Mouse (Mus musculus): ENCODE measurements around the gene Lrrc1. TPM values are rescaled to one million over a fixed set of nuclear protein-coding genes. Genes with fewer than 3 reads are reported as not detected.

Lrrc1 gene
- polyA plus RNA-seq, 1 experiment = 106 TPM

DNA sequence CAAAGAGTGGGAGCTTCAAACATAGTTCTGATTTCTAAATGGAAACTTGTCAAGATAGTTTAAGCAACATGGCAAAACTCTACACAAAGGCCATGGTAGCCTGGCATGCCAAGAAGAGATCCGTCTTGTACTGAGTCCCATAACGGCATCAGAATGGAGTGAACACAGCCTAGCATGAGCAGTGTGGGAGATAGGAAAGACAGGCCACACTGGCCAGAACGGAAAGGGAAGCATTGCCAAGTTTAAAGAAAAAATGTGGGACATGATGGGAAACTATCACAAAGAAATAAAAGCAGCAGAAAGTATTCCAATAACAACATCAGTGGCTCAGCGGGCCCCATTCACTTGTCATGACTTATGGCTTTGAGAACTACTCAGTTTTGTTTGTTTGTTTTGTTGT is 111.2 kb downstream of the Lrrc1 start:
- no peak overlapping the region for H3K27ac ChIP-seq (ENCODE audit: control insufficient read depth, insufficient read depth, low read depth, low read length)
- TF ChIP-seq POLR2A (IDR thresholded peaks at IDR 0.05; ENCODE audit: control insufficient read depth, low read depth, low read length) (no peak), CTCF (IDR thresholded peaks at IDR 0.05; ENCODE audit: control insufficient read depth, insufficient read depth, insufficient replicate concordance, low read depth, low read length) (no peak)
- H3K36me3 ChIP-seq (ENCODE audit: control insufficient read depth, insufficient read depth, low read length) = peaks cover 1% of the 10 kb centered on the region; the same call in 1 of the 2 replicates

DNA sequence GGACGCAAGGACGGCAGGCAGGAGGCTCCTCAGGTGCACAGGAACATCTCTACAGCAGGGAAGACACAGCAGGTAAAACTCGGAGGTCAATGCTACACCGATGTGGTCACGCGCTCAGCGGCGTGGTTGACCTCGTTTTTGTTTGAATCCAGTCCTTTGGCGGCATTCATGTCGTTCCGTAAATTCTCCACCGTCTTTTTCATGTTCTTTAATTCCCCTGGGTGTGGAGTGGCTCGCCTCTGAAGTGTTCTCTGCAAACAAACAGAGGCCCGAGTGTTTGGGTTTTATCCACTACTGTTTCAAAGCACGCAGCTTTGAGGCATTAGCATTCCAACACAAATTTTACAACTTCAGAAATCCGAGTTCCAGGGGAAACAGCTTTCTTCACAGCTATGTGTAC is 112.6 kb downstream of the Lrrc1 start:
- Histone ChIP-seq H3K36me3 (ENCODE audit: control insufficient read depth, insufficient read depth, low read length) (peaks cover 1% of the 10 kb centered on the region; the same call in 1 of the 2 replicates), H3K4me1 (ENCODE audit: control insufficient read depth, insufficient read depth, low read length) (peaks cover 3% of the 10 kb centered on the region; the same call in 1 of the 2 replicates), H3K4me3 (ENCODE audit: control insufficient read depth, low read depth, low read length) (no peak overlapping the region), H3K27ac (ENCODE audit: control insufficient read depth, insufficient read depth, low read depth, low read length) (no peak overlapping the region), H3K27me3 (ENCODE audit: control insufficient read depth, insufficient read depth, low read length) (no peaks in the 10 kb centered on the region)
- no peak for TF ChIP-seq CTCF (IDR thresholded peaks at IDR 0.05; ENCODE audit: control insufficient read depth, insufficient read depth, insufficient replicate concordance, low read depth, low read length)
- no peak for TF ChIP-seq POLR2A (IDR thresholded peaks at IDR 0.05; ENCODE audit: control insufficient read depth, low read depth, low read length)

More for the DNA sequence above, 111.2 kb downstream of the Lrrc1 start:
- Histone ChIP-seq H3K4me3 (ENCODE audit: control insufficient read depth, low read depth, low read length) (no peak overlapping the region), H3K27me3 (ENCODE audit: control insufficient read depth, insufficient read depth, low read length) (no peaks in the 10 kb centered on the region), H3K4me1 (ENCODE audit: control insufficient read depth, insufficient read depth, low read length) (peaks cover 3% of the 10 kb centered on the region; the same call in 1 of the 2 replicates)

DNA sequence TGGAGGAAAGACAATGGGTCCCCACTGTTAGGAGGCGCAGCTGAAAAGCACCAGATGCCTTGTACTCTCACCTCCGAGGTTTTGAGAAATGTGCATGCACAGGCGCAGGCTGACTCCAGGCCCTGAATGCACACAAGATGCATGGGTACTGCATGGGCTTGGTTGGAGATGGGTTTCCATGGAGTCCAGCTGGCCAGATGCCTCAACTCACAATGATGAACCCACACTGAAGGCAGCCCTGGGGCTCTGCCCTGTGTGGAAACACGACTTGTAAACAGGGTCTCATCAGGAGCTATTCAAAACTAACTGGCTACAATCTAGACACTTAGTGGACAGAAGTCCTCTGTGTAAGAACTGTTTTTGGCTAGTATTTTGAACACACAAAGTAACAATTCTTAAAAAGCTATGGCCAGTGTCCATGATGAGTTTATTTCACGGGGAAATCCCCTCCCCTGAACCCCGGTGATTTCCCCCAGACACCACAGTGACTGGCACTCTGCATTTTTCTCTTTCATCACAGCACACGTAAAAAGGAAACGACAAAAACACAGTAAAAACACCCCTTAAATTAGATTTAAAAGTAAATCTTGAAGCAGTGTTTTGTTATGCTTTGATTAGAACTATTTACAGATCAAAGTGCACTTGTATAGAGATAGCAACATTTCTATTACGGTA is 114.1 kb downstream of the Lrrc1 start:
- no peaks in the 10 kb centered on the region for H3K27me3 ChIP-seq (ENCODE audit: control insufficient read depth, insufficient read depth, low read length)
- peaks cover 1% of the 10 kb centered on the region; the same call in 1 of the 2 replicates for H3K36me3 ChIP-seq (ENCODE audit: control insufficient read depth, insufficient read depth, low read length)
- TF ChIP-seq POLR2A (IDR thresholded peaks at IDR 0.05; ENCODE audit: control insufficient read depth, low read depth, low read length) (no peak), CTCF (IDR thresholded peaks at IDR 0.05; ENCODE audit: control insufficient read depth, insufficient read depth, insufficient replicate concordance, low read depth, low read length) (no peak)
- H3K4me3 ChIP-seq (ENCODE audit: control insufficient read depth, low read depth, low read length) = no peak overlapping the region
- H3K27ac ChIP-seq (ENCODE audit: control insufficient read depth, insufficient read depth, low read depth, low read length) = no peak overlapping the region
- H3K4me1 ChIP-seq (ENCODE audit: control insufficient read depth, insufficient read depth, low read length) = peaks cover 3% of the 10 kb centered on the region; the same call in 1 of the 2 replicates

DNA sequence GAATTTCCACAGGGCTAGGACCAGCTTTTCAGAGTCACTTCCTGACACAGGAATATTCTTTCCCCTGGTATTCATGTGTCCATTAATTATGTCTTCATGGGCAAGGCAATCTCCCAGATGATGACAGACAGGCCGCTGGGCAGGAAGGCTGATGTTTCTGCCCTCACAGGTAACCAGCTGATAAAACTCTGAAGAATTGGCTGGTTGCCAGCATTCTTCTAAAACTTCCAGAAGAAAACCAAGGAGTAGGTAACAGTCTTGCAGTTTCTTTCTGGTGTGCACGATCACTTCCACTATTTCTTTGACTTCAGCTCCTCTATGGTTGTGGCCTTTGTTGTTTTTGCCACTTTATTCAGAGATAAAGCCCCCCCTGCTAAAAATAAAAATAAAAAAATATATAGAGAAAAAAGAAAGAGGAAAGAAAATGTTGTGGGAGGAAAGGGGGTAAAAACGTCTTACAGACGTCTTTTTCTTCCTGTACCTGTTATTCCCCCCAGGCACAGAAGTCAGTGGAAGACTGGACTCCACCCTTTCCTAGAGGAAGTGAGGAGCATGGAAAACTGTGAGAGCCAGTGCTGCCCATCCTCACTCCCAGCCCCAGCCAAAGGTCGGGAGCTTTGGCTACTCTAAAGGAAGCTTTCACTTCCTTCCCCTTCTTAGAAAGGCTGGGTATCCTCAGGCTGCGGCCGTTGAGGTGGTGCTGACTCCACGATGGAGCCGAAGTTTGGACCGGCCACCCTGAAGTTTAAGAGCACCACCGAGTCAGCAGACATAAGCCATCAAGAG is 115.2 kb downstream of the Lrrc1 start:
- peaks cover 3% of the 10 kb centered on the region; the same call in 1 of the 2 replicates for H3K4me1 ChIP-seq (ENCODE audit: control insufficient read depth, insufficient read depth, low read length)
- H3K4me3 ChIP-seq (ENCODE audit: control insufficient read depth, low read depth, low read length) = no peak overlapping the region
- peaks cover 1% of the 10 kb centered on the region; the same call in 1 of the 2 replicates for H3K36me3 ChIP-seq (ENCODE audit: control insufficient read depth, insufficient read depth, low read length)
- TF ChIP-seq CTCF (IDR thresholded peaks at IDR 0.05; ENCODE audit: control insufficient read depth, insufficient read depth, insufficient replicate concordance, low read depth, low read length) (no peak), POLR2A (IDR thresholded peaks at IDR 0.05; ENCODE audit: control insufficient read depth, low read depth, low read length) (no peak)
- no peaks in the 10 kb centered on the region for H3K27me3 ChIP-seq (ENCODE audit: control insufficient read depth, insufficient read depth, low read length)
- no peak overlapping the region for H3K27ac ChIP-seq (ENCODE audit: control insufficient read depth, insufficient read depth, low read depth, low read length)

DNA sequence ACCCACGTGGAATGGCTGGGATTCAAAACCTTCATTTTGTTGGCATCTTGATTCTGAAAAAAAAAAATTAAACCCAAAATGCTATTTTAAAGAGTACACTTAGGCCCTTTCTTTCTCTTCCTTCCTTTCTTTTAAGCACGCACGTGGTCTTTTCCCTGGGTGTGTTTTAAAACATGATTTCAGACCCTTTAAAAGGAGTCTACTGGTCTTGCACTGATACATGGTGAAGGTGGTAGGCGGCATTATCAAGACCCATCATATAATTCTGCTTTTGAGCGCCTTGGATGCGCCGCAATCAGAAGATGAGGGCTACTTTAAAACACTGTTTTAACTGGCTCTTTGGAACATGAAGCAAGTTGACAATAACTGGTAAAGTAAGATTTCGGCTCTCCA is 115.9 kb downstream of the Lrrc1 start:
- Histone ChIP-seq H3K27ac (ENCODE audit: control insufficient read depth, insufficient read depth, low read depth, low read length) (no peak overlapping the region), H3K27me3 (ENCODE audit: control insufficient read depth, insufficient read depth, low read length) (no peaks in the 10 kb centered on the region), H3K4me3 (ENCODE audit: control insufficient read depth, low read depth, low read length) (no peak overlapping the region), H3K36me3 (ENCODE audit: control insufficient read depth, insufficient read depth, low read length) (peaks cover 1% of the 10 kb centered on the region; the same call in 1 of the 2 replicates), H3K4me1 (ENCODE audit: control insufficient read depth, insufficient read depth, low read length) (peaks cover 3% of the 10 kb centered on the region; the same call in 1 of the 2 replicates)
- TF ChIP-seq POLR2A (IDR thresholded peaks at IDR 0.05; ENCODE audit: control insufficient read depth, low read depth, low read length) (no peak), CTCF (IDR thresholded peaks at IDR 0.05; ENCODE audit: control insufficient read depth, insufficient read depth, insufficient replicate concordance, low read depth, low read length) (no peak)

DNA sequence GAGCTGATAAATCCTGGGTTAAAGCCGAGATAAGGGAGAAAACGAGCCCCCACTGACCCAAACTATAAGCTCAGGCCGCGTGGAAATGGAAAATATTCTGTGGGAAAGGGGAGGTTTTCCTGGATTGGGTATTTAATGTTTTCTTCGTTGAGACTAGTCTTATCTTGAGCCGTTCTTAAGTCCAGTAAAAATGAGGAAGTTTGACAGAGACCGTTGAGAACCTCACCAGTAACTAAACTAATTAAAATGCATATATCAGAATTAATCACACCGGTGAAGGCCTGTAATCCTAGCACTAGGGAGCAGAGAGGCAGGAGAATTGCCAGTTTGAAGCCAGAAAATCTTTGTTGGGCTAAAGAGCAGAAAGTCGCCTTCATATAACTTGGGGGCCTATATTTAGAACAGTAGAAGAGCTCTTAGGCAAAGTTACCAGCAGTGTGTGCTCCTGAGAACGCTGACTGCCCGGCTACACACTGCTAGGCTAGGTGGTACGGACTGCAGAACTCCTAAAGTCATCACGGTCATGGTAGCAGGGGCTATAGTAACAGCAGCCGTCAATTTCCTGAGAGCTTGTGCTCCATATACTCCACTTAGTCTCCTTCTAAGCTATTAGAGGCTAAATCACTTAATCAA is 116.4 kb downstream of the Lrrc1 start:
- no peak overlapping the region for H3K4me3 ChIP-seq (ENCODE audit: control insufficient read depth, low read depth, low read length)

More for the DNA sequence above, 116.4 kb downstream of the Lrrc1 start:
- Histone ChIP-seq H3K4me1 (ENCODE audit: control insufficient read depth, insufficient read depth, low read length) (peaks cover 3% of the 10 kb centered on the region; the same call in 1 of the 2 replicates), H3K27me3 (ENCODE audit: control insufficient read depth, insufficient read depth, low read length) (no peaks in the 10 kb centered on the region), H3K36me3 (ENCODE audit: control insufficient read depth, insufficient read depth, low read length) (peaks cover 1% of the 10 kb centered on the region; the same call in 1 of the 2 replicates), H3K27ac (ENCODE audit: control insufficient read depth, insufficient read depth, low read depth, low read length) (no peak overlapping the region)
- TF ChIP-seq POLR2A (IDR thresholded peaks at IDR 0.05; ENCODE audit: control insufficient read depth, low read depth, low read length) = no peak
- TF ChIP-seq CTCF (IDR thresholded peaks at IDR 0.05; ENCODE audit: control insufficient read depth, insufficient read depth, insufficient replicate concordance, low read depth, low read length) = no peak
